23 mouse cellular contexts compared by ENCODE assay signal in genomic region chr1:105794670-105795069, GRCm38 (mm10). TPM values are rescaled to one million over a fixed set of nuclear protein-coding genes. Genes with fewer than 3 reads are reported as not detected.
"Had no signal": no experiment of that assay in that cellular context is flagged by ENCODE, and none has a peak within 500 bp of the region (broad histone marks: within the 10 kb centered on the region; RNA-seq: fewer than 3 reads in every experiment).

No protein-coding gene starts in this region.

- H3K4me2 ChIP-seq: heart, embryonic 12.5 days; hindbrain, embryonic 12.5 days; hindbrain, embryonic 14.5 days; kidney, embryonic 15.5 days; limb, embryonic 13.5 days; limb, embryonic 15.5 days; liver, embryonic 12.5 days had no signal

- H3K27ac ChIP-seq: gastrocnemius, adult 2 months; heart, embryonic 10.5 days; hindbrain, embryonic 10.5 days; hindbrain, embryonic 12.5 days; hindbrain, embryonic 14.5 days; kidney, embryonic 15.5 days; limb, embryonic 13.5 days; limb, embryonic 15.5 days; liver, embryonic 12.5 days; liver, embryonic 14.5 days had no signal

- ATAC-seq: hindbrain, embryonic 16.5 days; inflammation-experienced regulatory T-cells, adult 6 months; liver, embryonic 12.5 days had no signal

- DNase-seq: gastrocnemius, adult 2 months; gastrocnemius, postnatal 10 days; gastrocnemius, postnatal 25 days; heart, adult 18-20 months; heart, postnatal 10 days; heart, postnatal 4 days; kidney, adult 11 months; kidney, postnatal 14 days; layer of hippocampus, adult 9-11 months; layer of hippocampus, postnatal 36 days; left cerebral cortex, postnatal 4 days had no signal

- H3K27me3 ChIP-seq: heart, embryonic 12.5 days; hindbrain, embryonic 12.5 days; kidney, embryonic 15.5 days; limb, embryonic 13.5 days; limb, embryonic 15.5 days; liver, embryonic 12.5 days had no signal

- H3K9me3 ChIP-seq: heart, embryonic 10.5 days; hindbrain, embryonic 12.5 days; kidney, embryonic 15.5 days; limb, embryonic 13.5 days; limb, embryonic 15.5 days; liver, embryonic 12.5 days had no signal

- H3K4me3 ChIP-seq: gastrocnemius, adult 2 months; heart, embryonic 10.5 days; heart, embryonic 12.5 days; hindbrain, embryonic 10.5 days; hindbrain, embryonic 12.5 days; kidney, embryonic 15.5 days; limb, embryonic 13.5 days; limb, embryonic 15.5 days; liver, embryonic 12.5 days had no signal

- H3K4me1 ChIP-seq: heart, embryonic 10.5 days; heart, embryonic 12.5 days; hindbrain, embryonic 10.5 days; hindbrain, embryonic 12.5 days; kidney, embryonic 15.5 days; limb, embryonic 13.5 days; limb, embryonic 15.5 days; liver, embryonic 12.5 days had no signal

- H3K36me3 ChIP-seq: heart, embryonic 10.5 days; heart, embryonic 12.5 days; hindbrain, embryonic 10.5 days; hindbrain, embryonic 12.5 days; kidney, embryonic 15.5 days; limb, embryonic 13.5 days; limb, embryonic 15.5 days; liver, embryonic 12.5 days had no signal

- H3K9ac ChIP-seq: heart, embryonic 12.5 days; hindbrain, embryonic 12.5 days; hindbrain, embryonic 14.5 days; kidney, embryonic 15.5 days; limb, embryonic 13.5 days; limb, embryonic 15.5 days; liver, embryonic 12.5 days; liver, embryonic 14.5 days had no signal

RNA-seq across cellular contexts. Expression of gene Tnfrsf11a, which starts 14.2 kb away (rescaled TPM):
- polyA plus RNA-seq: inflammation-experienced regulatory T-cells, adult 6 months had no signal
